Mouse (Mus musculus) gastrocnemius, postnatal 36 days (tissue): ENCODE results near the gene Tex14. TPM values are rescaled to one million over a fixed set of nuclear protein-coding genes. Genes with fewer than 3 reads are reported as not detected.
A peak's percentile ranks its signal among the peaks of the same experiment; 100 is the strongest.
"Not testable (repeated sequence)": the region's sequence is repeated elsewhere in the genome, so short reads cannot be mapped to it uniquely, and the experiment has no call there.

ENCODE experiments used
- DNase-seq, 2 experiments: peaks; one replicate each; pipeline ENCODE4 v3.0.0; 2022
- intact Hi-C: fragments of 180-260 bp; cut with DNase I; formaldehyde crosslinking; loops from one replicate; pipeline ENCODE4 v1.15.1; 2025
- long read RNA-seq, 2 experiments: library from polyadenylated mRNA; stranded (forward); transcript quantifications; one replicate each; pipeline ENCODE4 v2.0.0; 2021
- total RNA-seq, 2 experiments: library from RNA; stranded (reverse); gene quantifications; 2 replicates each; pipeline ENCODE4 v1.2.3; 2021

Gene Tex14
- total RNA-seq, result not detected
- long read RNA-seq, experiment 1, partial matches to known transcripts, result 0 of 4 reads
- long read RNA-seq, experiment 1, other reads (novel, unspliced or antisense), result 4 of 4 reads
- long read RNA-seq, experiment 2, partial matches to known transcripts, result 0 of 3 reads
- long read RNA-seq, experiment 2, other reads (novel, unspliced or antisense), result 3 of 3 reads

DNA sequence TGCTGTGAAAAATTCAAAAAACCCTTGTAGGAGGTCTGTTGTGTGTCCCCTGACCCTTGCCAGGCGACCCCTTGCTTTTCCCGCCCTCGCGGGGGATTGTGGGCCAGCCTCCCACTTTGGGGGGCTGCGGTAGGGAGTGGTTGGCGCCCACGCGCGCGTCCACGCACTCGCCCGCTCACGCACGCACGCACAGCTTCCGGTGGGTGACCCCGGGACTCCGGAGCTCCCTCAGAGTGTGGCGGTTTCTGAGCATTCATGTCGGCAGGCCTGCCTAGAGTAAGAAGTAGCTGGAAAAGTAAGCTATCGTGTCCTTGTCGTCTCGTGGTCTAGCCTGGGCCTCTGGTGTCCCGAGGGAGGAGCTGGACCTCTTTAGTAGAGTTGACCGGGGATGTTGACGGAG, at the start of gene Tex14, which contains the start of gene Rad51c:
Tex14 (plus strand) TSS at position 190 of the 400 bp plus-strand sequence.
Rad51c (minus strand) TSS at position 79 of the 400 bp plus-strand sequence.
- no peak for DNase-seq
- intact Hi-C loops, result no loop called here

DNA sequence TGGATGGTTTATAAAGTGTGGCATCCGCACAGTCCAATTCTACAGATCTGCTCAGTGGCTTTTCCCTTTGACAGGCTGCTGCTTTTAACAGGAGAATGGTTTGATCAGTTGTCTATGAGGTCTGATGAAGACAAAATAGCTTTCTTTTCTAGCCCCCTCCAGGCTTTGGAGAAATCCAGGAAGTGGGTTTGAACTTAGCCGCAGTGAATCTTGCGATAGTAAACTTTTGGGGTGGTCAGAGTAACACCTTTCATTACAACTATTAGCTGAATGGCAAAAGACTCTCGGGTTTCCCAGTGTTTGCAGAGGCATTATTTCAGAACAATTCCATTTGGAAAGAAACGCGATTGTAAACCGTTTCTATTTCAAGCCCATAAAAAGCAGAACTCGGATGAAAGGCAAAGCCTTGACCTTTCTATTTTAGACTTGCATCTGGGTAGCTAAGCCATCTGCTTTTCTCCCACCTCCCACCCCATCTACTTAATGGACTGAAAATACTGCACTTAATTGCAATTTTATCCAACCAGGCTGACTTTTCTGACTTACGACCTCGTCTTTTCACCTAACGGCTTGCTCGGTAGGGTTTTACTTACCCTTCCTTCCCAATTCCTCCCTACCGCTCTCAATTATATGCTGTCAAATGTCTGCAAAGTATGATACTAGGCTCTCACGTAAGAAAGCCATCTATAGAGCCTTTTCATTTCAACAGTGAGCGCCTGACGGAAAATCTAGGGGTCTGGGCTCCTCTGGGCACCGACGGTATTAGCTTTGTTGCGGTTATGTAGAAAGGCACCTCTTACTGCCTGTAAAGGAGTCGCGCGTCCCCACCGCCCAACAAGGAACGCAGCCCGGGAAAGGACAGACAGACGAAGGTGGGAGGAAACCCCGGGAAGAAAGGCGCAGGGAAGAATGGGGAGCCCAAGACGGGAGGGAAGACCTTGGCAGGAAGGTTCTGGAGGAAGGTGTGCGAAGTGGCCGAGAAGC, 47.3 kb upstream of the Tex14 start:
- intact Hi-C loops, result no loop called here

DNA sequence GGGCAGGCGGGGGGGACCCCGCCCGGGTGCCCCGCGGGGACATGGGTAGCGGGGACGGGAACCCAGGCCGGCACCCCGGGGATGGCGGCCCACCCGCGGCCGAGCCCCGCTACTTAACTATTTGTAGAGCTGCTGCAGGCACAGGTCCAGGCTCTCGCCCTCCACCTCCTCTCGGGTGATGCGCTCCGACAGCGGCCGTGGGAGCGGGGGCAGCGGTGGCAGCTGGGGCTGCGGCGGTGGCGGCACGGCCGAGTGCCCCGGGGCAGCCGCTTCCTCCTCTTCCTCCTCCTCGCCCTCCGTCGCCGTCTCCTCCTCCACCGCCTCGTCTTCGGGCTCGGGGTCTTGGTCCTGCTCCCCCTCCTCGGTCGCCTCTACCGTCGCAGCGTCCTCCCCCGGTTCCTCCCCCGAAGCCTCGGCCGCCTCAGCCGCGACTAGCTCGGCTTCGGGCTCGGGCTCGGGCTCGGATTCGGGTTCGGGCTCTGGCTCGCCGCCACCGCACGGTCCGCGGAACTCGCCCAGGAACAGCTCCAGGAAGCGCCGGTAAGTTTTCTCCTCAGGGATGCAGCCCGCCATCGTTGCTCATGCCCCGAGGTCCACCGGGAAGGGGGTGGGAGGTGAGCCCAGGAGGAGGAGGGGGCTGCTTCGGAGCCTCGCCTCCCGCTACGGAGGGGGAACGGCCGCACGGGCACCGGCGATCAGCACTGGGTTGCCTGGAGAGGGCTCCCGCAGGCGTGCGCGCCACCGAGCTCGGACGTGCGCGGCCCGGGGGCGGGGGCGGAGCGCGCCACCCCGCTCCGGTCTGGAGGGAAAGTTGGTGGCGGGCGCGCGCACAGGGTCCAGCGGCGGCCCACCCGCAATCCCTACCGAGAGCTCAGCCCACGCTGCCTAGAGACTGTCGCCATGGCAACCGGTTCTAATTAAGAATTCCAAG, 46.3 kb upstream of the Tex14 start, which contains the start of gene Ppm1e:
Ppm1e (minus strand) TSS at position 693 of the 931 bp plus-strand sequence.
- DNase-seq, result peak; percentile 13 to 39

More for the DNA sequence above, 47.3 kb upstream of the Tex14 start:
- DNase-seq, result no peak

DNA sequence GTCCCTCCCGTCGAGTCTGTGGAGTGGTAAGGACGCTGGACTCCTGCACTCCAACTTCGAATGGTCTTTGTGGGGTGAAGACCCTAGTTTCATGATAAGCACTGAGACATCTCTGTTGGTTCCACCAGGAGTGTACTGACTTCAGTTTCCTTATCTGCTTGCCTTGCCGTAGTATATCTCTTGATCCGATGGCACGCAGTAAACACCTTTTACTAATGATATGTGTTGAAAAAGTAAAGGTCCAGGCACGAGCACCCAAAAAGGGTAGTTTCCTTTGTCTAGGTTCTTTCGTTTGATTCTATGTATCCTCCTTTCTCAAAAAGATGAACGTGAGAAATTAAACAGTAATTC, 45.6 kb upstream of the Tex14 start:
- intact Hi-C loops, result no loop called here
- no peak for DNase-seq

More for the DNA sequence above, 46.3 kb upstream of the Tex14 start, which contains the start of gene Ppm1e:
- intact Hi-C loops, result no loop called here

DNA sequence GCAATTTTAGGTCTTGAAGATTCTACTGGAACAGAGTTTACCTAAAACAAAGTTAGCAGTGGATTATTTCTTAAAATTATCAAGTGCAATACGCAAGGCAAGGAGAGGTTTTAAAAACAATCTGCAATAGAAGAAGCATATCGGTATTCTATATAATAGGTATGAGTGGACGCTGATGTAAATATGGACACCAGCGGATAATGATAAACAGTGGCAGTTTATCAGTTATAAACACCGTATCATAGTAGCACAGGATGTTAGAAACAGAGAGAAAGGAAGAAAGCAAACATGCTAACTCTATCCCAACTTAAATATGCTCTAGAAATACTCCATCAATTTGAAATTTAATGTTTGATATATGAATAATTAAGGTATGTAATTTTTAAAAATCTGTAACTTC, 39.7 kb upstream of the Tex14 start:
- intact Hi-C loops, result no loop called here
- DNase-seq, result no peak

DNA sequence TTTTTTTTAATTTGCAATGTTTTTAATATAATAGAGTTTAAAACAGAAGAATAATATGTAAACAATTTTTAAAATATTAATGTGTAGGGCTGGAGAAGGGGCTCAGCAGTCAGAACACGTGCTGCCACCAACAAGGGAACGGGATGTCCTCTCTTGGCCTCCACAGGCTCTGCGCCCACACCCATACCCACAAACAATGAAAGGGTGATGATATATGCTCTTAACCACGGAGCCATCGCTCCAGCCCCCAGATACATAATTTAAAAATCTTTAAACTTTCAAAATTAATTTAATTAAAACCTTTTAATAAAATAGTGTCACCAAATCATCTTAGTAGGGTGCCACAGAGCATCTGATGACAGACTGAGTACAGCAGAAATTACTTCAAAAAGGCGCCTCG, 37.8 kb upstream of the Tex14 start:
- DNase-seq, result no peak
- intact Hi-C loops, result no loop called here

DNA sequence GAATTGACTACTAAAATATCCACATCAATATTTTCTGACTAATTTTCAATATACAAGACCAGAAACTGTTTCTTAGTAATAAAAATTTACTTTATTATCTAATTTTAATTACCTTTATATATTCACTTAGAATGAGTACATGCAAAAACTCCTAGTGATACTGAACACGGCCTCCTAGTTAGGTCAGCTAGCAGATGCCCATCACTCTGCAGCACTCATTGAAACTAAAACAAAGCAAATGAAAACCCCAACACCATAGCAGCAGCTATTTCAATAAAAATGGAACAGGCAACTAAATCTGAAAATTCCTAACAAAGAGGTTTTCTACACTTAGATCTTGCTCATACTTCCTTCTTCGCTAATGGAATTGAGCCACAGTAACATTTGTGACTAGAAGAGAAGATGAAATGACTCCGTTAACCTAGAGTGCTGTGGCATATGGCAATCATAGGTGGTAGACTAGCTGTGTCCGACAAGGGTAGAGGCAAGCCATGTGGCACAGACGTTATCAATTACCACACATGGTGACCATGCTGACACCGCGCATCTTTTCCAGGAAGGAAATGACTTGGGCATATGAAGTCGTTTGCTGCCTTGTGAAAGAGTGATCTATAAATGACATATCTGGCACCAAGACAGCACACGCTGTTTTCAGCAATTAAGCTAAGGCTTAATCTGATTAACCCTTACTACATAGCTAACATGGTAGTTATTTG, 36.8 kb upstream of the Tex14 start:
- DNase-seq, result no peak

DNA sequence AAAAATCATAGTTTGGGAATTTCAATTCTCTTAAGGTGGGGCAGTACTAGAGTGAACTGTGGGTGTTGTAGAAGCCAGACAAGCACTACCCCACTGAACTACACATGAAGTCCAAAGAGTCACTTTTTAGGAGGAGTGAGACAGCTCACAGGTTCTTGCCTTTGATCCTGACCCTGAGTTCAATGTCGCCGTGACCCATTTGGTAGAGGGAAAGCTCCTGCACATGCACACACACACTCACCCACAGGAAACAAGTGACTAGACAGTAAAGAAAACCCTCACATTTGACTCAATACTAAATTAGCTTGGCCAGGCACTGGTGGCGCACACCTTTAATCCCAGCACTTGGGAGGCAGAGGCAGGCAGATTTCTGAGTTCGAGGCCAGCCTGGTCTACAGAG, 20.3 kb upstream of the Tex14 start:
- intact Hi-C loops, result no loop called here
- no peak for DNase-seq

More for the DNA sequence above, 36.8 kb upstream of the Tex14 start:
- intact Hi-C loops, result no loop called here

DNA sequence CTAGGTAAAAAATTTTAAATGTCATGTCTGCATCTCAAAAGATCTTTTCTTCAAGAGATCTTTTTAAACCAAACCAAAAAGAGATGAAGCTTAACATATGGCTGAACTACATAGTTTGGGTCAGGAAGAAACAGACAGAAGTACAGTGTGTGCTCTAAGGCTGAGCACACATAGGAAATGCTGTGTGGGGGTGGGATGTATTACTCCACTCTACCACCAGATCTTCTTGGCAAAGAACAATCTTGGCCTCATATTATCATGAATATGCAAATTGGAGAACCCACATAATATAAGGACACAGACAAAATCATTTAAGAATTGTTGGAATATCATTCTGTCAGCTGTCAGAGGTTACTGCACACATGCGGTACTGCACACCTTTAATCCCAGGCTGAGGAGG, 19.2 kb upstream of the Tex14 start:
- DNase-seq, result no peak
- intact Hi-C loops, result no loop called here

DNA sequence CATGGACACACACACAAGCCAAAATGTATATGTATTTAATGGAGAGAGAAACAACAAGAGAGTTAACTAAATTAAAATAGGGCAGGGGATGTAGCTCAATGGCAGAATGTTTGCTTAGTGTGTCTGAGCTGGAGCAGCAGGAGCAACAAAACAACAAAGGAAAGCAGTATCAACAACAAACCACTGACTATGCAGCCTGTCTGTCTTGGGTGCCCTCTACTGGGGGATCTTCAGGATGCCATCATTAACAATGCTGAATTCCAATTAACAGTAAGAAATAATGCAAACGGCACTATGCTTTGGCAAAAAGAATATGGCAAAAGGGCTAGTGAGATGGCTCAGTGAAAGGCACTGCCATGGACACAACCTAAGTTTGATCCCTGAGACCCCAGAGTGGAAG, 11.0 kb upstream of the Tex14 start:
- DNase-seq, result no peak
- intact Hi-C loops, result no loop called here

DNA sequence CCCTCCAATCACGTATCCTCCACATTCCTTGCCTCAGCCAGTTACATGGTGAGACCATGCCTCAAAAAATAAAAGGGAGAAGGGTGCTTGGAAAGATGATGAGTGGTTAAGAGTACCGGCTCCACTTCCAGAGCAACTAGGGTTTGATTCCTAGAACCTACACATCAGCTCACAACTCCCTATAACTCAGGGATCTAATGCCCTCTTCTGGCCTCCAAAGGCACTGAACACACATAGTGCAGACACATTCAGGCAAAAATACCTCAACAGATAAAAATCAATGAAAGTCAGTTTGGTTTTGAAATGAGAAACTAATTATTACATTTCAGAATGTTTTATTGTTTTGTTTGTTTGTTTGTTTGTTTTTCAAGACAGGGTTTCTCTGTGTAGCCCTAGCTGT, 6.5 kb upstream of the Tex14 start:
- intact Hi-C loops, result no loop called here
- no peak for DNase-seq

DNA sequence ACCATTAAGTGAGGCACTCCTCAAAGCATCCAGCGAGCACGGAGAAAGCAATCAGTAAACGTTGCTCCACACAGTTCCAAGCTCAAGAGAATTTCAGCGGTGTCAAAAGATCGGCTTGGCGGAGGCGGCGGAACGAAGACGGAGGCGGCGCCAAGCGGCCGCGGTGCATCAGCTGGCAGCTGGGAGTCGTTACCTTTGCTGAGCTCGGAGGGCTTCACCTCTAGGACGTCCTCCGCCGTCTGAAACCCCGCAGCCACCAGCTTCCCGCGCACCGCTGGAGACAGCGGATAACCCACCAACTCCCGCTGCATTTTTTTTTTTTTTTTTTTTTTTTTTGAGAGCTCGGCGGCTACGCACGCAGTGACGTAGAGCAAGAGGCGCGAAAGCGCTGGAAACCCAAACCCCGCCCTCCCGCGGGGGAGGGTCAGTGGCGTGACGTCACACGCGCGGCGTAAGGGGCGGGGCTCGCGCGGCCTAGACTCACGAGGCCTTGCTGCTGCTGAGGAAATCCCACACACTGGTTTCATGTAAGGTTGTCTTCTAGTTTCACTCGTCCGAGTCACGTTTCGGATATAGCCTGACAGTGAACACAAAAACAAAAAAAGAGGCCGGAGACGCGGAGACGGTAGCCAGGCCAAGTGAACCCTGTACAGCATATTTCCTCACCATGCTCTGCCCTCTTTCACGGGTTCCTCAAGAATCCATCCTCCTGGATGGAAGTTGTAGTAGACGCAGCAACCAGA, 583 bp upstream of the Tex14 start:
- DNase-seq, result peak; percentile 92 to 93
- intact Hi-C loops, result no loop called here

DNA sequence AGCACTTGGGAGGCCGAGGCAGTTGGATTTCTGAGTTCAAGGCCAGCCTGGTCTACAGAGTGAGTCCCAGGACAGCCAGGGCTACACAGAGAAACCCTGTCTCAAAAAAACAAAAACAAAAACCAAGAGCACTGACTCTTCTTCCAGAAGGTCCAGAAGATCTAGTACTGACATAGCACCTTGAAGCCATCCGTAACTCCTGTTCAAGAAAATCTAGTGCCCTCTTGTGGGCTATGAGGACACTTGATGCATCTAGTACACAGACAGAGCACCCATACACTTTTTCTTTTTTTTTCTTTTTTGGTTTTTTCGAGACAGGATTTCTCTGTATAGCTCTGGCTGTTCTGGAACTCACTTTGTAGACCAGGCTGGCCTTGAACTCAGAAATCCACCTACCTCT, 8.5 kb downstream of the Tex14 start:
- intact Hi-C loops, result loop anchor here (5.0 kb wide), 1 partner anchor 196 kb away; no protein-coding TSS in a partner anchor
- not testable (repeated sequence) for DNase-seq

DNA sequence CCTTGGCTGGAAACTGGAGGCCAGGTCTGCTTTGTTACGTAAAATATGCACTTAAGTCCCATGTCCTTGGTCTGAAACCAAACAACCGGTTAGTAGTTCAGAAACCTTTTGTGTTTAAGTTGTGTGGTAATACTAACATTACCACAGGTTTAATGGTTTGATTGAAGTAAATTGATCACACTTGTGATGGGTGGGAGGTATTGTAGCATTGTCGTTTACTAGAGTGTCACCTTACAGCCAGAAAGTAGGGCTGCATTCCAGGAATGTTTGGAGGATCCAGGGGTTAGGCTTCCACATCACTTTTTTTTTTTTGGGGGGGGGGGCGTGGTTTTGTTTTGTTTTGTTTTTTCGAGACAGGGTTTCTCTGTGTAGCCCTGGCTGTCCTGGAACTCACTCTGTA, 11.3 kb downstream of the Tex14 start:
- intact Hi-C loops, result no loop called here

DNA sequence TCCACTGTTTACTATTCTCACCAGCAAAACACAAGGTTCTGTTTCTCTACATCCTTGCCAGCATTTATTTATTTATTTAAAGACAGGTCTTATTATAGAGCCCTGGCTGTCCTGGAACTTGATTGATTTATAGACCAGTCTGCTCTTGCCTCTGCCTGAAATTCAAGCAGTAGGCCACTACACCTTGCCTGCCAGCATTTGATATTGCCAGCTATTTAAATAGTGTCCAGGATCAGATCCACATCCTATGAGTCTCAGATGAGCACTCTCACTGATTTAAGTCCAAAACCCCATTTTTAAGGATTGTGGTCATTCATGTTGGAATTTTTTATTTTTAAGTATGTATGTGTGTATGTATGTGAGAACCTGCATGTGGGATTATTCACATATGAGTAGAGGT, 16.0 kb downstream of the Tex14 start:
- intact Hi-C loops, result no loop called here
- DNase-seq, result no peak

More for the DNA sequence above, 11.3 kb downstream of the Tex14 start:
- no peak for DNase-seq

DNA sequence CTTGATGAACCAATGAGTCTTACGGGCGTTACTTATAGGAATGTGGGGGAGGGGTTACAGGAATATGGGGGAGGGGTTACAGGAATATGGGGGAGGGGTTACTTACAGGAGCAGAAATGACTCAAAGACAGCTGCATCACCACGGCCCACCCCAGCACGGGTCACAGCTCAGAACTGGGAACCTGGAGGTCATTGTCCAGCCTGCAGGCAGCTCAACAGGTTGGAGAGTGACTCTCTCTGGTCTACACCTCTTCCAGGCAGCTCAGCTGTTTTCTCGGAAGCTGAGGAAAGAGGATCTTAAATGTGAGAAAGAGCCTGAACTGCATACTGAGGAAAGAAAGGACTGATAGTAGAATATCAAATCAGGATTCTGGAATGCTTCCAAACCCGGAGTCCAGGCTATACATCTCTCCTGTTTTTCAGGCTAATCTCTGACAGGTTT, 16.9 kb downstream of the Tex14 start:
- intact Hi-C loops, result no loop called here
- DNase-seq, result no peak

DNA sequence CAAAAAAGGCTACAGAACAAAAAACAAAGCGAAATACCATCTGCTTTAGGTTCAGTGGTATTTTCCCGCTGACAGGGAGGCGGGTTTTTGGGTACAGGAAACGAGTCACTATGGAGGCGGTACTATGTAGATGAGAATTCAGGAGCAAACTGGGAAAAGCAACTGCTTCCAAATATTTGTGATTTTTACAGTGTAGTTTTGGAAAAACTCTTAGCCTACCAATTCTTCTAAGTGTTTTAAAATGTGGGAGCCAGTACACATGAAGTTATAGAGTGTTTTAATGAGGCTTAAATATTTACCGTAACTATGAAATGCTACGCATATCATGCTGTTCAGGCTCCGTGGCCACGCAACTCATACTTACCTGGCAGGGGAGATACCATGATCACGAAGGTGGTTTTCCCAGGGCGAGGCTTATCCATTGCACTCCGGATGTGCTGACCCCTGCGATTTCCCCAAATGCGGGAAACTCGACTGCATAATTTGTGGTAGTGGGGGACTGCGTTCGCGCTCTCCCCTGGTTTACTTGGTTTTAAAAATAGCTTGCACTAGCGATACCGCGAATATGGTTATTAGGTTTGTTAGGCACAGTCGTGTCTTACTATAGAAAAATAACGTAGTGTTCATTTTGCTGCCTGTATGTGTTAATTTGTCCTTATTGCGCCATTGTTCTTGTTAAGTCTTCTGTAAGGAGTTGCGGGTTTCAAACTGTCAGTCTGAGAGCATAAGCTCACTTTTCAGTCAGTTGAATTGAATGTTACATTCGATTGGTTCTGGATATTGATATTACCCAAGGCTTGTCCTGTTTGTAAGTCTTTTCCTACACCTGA, 17.9 kb downstream of the Tex14 start:
- peak; percentile 61 to 79 for DNase-seq
- intact Hi-C loops, result no loop called here
